Mouse (Mus musculus) liver, postnatal 0 days (tissue): Measurements from ENCODE around the gene Chrnd.

ENCODE experiments used
- CTCF ChIP-seq: sonication (generic); IDR thresholded peaks from 2 replicates; pipeline ENCODE4 v1.5.1; 2016; ENCODE audit warnings: antibody characterized with exemption, low read depth
- EP300 ChIP-seq: IDR thresholded peaks from 2 replicates; pipeline ENCODE4 v1.6.1; 2016; ENCODE audit warnings: antibody characterized with exemption, low read depth, mild to moderate bottlenecking

DNA sequence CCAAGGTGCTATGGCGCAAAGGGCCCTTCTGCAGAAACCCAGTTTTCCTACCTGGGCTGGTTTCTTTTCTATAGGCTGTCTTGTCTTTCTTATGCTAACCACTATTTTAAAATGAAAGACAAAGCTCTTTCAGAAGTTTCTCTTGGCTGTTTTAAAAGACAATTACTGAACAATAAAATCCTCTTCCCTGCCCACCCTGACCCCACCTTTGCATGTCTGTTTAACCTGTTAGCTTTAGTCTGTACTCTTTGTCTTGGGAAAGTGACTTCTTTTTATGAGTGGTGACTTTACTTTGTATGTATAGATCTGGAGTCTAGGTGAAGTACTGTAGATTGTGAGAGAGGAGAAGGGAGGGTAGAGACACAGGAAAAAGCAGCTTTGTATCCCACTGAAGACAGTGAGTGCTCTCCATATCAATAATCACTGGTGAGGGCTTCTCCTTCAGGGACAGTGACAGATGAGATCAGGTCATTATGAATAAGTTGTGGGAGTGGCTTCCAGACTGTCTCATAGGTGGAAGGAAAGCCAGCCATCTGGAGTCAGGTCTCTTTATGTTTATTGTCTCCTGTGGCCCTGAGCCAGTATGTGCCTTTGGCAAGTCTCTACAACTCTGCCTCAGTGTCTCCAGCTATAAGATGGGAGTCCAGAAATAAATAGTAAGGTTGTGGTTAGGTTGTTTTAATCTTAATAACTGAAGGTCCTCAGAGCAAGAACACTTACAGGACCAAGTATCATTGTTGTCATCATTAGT is 36.2 kb downstream of the Chrnd start:
- no peak for TF ChIP-seq EP300
- TF ChIP-seq CTCF, result no peak
